ENCODE assay signal across 19 mouse cellular contexts in the genomic region with DNA sequence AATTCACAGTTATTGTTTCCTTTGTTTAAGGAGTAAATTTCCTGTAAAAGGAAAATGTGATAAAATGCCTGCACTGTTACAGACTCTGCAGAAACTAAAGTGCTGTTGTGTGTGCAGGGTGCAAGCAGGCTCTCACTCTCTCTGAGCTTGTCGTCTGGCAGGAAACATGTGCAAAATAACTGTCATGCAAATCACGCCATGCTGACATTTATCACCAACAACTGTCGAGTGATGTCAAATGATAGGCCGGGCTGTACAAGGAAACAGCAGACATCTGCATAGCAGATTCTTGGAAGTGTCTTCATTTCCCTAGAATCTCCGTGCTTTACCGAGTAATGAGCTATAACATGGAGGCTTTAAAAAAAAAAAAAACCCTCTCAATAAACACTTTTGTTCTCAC.
A peak's percentile ranks its signal among the peaks of the same experiment; 100 is the strongest.
DNase-seq lines count a peak whose midpoint lies in the region; ATAC-seq and TF ChIP-seq lines count a peak whose summit lies in the region.
"Had no signal": no experiment of that assay in that cellular context is flagged by ENCODE, and none has a peak within 500 bp of the region (broad histone marks: within the 10 kb centered on the region; RNA-seq: fewer than 3 reads in every experiment).

No protein-coding gene starts in this region.

- no peak overlapping the region for H3K27ac ChIP-seq in hindbrain, embryonic 11.5 days (ENCODE audit: low read depth, low read length)
- H3K27ac ChIP-seq in hindbrain, embryonic 12.5 days, result no peak overlapping the region
- H3K27ac ChIP-seq in lung, embryonic 14.5 days (ENCODE audit: low read depth), result no peak overlapping the region
- no peak overlapping the region for H3K27ac ChIP-seq in neural tube, embryonic 14.5 days (ENCODE audit: low read depth, low read length)
- H3K27ac ChIP-seq: embryonic facial prominence, embryonic 12.5 days; heart, adult 2 months; hindbrain, embryonic 10.5 days had no signal

- H3K9ac ChIP-seq in hindbrain, embryonic 11.5 days (ENCODE audit: low read depth, low read length), result no peak overlapping the region
- no peak overlapping the region for H3K9ac ChIP-seq in hindbrain, embryonic 12.5 days
- no peak overlapping the region for H3K9ac ChIP-seq in lung, embryonic 14.5 days
- H3K9ac ChIP-seq in neural tube, embryonic 14.5 days (replicated peaks; ENCODE audit: low read depth, low read length), result no peak overlapping the region
- H3K9ac ChIP-seq: embryonic facial prominence, embryonic 12.5 days had no signal

- no peaks in the 10 kb centered on the region for H3K9me3 ChIP-seq in hindbrain, embryonic 11.5 days (ENCODE audit: control insufficient read depth, low read length)
- H3K9me3 ChIP-seq in hindbrain, embryonic 12.5 days (replicated peaks), result no peaks in the 10 kb centered on the region
- no peaks in the 10 kb centered on the region for H3K9me3 ChIP-seq in lung, embryonic 14.5 days (ENCODE audit: low read depth, low read length)
- H3K9me3 ChIP-seq in neural tube, embryonic 14.5 days (ENCODE audit: control insufficient read depth, low read length), result no peaks in the 10 kb centered on the region
- H3K9me3 ChIP-seq: embryonic facial prominence, embryonic 12.5 days; hindbrain, embryonic 10.5 days had no signal

- H3K4me1 ChIP-seq in hindbrain, embryonic 11.5 days (replicated peaks; ENCODE audit: control insufficient read depth, insufficient read depth, low read length), result no peaks in the 10 kb centered on the region
- no peaks in the 10 kb centered on the region for H3K4me1 ChIP-seq in hindbrain, embryonic 12.5 days
- no peaks in the 10 kb centered on the region for H3K4me1 ChIP-seq in lung, embryonic 14.5 days (ENCODE audit: insufficient read depth)
- no peaks in the 10 kb centered on the region for H3K4me1 ChIP-seq in neural tube, embryonic 14.5 days (ENCODE audit: control insufficient read depth, insufficient read depth, low read length)
- H3K4me1 ChIP-seq: embryonic facial prominence, embryonic 12.5 days; hindbrain, embryonic 10.5 days had no signal

- WGBS in hindbrain, embryonic 11.5 days, result 52% methylated on average over 6 of the region's 6 CpGs
- 47% methylated on average over 6 of the region's 6 CpGs for WGBS in hindbrain, embryonic 12.5 days
- 22% methylated on average over 6 of the region's 6 CpGs for WGBS in lung, embryonic 14.5 days
- WGBS in neural tube, embryonic 14.5 days, result 31% methylated on average over 6 of the region's 6 CpGs

- DNase-seq in embryo, embryonic 10 days (ENCODE audit: low spot score), result peak; percentile 16
- DNase-seq in embryo, embryonic 9.5 days (ENCODE audit: extremely low spot score), result no peak
- peak; percentile 2 for DNase-seq in hindbrain, embryonic 11.5 days (ENCODE audit: low spot score)
- DNase-seq in lung, embryonic 14.5 days, result peak; percentile 44
- no peak for DNase-seq in lung, postnatal 36 days
- no peak for DNase-seq in frontal cortex, postnatal 10 days (ENCODE audit: low spot score in 2 of 2)
- DNase-seq: adrenal gland, postnatal 25 days; cerebellum, adult 9-11 months; gastrocnemius, postnatal 10 days; heart, adult 2 months; kidney, postnatal 25 days; lung, adult 2 months; thymus, adult 2 months had no signal

- H3K4me2 ChIP-seq in hindbrain, embryonic 11.5 days (replicated peaks; ENCODE audit: low read depth, low read length), result no peak overlapping the region
- H3K4me2 ChIP-seq in hindbrain, embryonic 12.5 days (replicated peaks), result no peak overlapping the region
- no peak overlapping the region for H3K4me2 ChIP-seq in lung, embryonic 14.5 days
- no peak overlapping the region for H3K4me2 ChIP-seq in neural tube, embryonic 14.5 days (ENCODE audit: low read depth, low read length)
- H3K4me2 ChIP-seq: embryonic facial prominence, embryonic 12.5 days had no signal

- no peaks in the 10 kb centered on the region for H3K36me3 ChIP-seq in hindbrain, embryonic 11.5 days (ENCODE audit: control insufficient read depth, insufficient read depth, low read length)
- H3K36me3 ChIP-seq in hindbrain, embryonic 12.5 days, result no peaks in the 10 kb centered on the region
- H3K36me3 ChIP-seq in lung, embryonic 14.5 days (ENCODE audit: insufficient read depth), result no peaks in the 10 kb centered on the region
- no peaks in the 10 kb centered on the region for H3K36me3 ChIP-seq in neural tube, embryonic 14.5 days (ENCODE audit: control insufficient read depth, insufficient read depth, low read length)
- H3K36me3 ChIP-seq: embryonic facial prominence, embryonic 12.5 days; hindbrain, embryonic 10.5 days had no signal

- H3K27me3 ChIP-seq in hindbrain, embryonic 11.5 days (ENCODE audit: control insufficient read depth, insufficient read depth, low read length), result no peaks in the 10 kb centered on the region
- no peaks in the 10 kb centered on the region for H3K27me3 ChIP-seq in hindbrain, embryonic 12.5 days
- H3K27me3 ChIP-seq in lung, embryonic 14.5 days (ENCODE audit: insufficient read depth, low read length), result no peaks in the 10 kb centered on the region
- H3K27me3 ChIP-seq in neural tube, embryonic 14.5 days (ENCODE audit: control insufficient read depth, insufficient read depth, low read length), result no peaks in the 10 kb centered on the region
- H3K27me3 ChIP-seq: embryonic facial prominence, embryonic 12.5 days had no signal

- 0 out of 2 replicates have a peak, but pooled peaks have one; percentile 27 for ATAC-seq in hindbrain, embryonic 11.5 days (ENCODE audit: low FRiP score)
- ATAC-seq in hindbrain, embryonic 12.5 days (ENCODE audit: low FRiP score), result no peak
- peak; percentile 49; the same call in 1 of the 2 replicates for ATAC-seq in lung, embryonic 14.5 days (ENCODE audit: insufficient read depth)
- ATAC-seq in neural tube, embryonic 14.5 days (ENCODE audit: low read depth), result peak; percentile 34; the same call in 1 of the 2 replicates
- ATAC-seq: activated CD4-positive, CD25-positive, alpha-beta regulatory T cell, adult 4 months; intestine, postnatal 0 days had no signal

- no peak for TF ChIP-seq CTCF in lung, embryonic 14.5 days (IDR thresholded peaks at IDR 0.05; ENCODE audit: low read depth)

- no peak overlapping the region for H3K4me3 ChIP-seq in hindbrain, embryonic 11.5 days (ENCODE audit: low read depth, low read length)
- H3K4me3 ChIP-seq in hindbrain, embryonic 12.5 days, result no peak overlapping the region
- no peak overlapping the region for H3K4me3 ChIP-seq in lung, embryonic 14.5 days (ENCODE audit: low read depth, low read length)
- no peak overlapping the region for H3K4me3 ChIP-seq in neural tube, embryonic 14.5 days (ENCODE audit: low read depth, low read length)
- H3K4me3 ChIP-seq: embryonic facial prominence, embryonic 12.5 days; heart, adult 2 months; hindbrain, embryonic 10.5 days had no signal

Comparison
In these comparisons a context has a peak if more than half of its experiments do, and no peak if none do; other contexts are left out.
1. DNase-seq: peak in embryo, embryonic 10 days (single experiment), hindbrain, embryonic 11.5 days (single experiment) and lung, embryonic 14.5 days (single experiment); none in embryo, embryonic 9.5 days (single experiment), lung, postnatal 36 days (single experiment) and frontal cortex, postnatal 10 days (0 of 2).